Mouse (Mus musculus): ENCODE measurements around the gene Ndrg2.
"Not testable (repeated sequence)": the region's sequence is repeated elsewhere in the genome, so short reads cannot be mapped to it uniquely, and the experiment has no call there.

The Ndrg2 gene

GRCm38 (mm10) chr14:51913960-51914762, at the start of gene Ndrg2:
TSS of gene Ndrg2 (minus strand) at chr14:51914158.
- peak; percentile 91 to 93 for DNase-seq (ENCODE audit: low spot score in 2 of 2)

GRCm38 (mm10) chr14:51960316-51960715, 46.4 kb upstream of the Ndrg2 start:
- no peak for DNase-seq (ENCODE audit: low spot score in 2 of 2)

DNA sequence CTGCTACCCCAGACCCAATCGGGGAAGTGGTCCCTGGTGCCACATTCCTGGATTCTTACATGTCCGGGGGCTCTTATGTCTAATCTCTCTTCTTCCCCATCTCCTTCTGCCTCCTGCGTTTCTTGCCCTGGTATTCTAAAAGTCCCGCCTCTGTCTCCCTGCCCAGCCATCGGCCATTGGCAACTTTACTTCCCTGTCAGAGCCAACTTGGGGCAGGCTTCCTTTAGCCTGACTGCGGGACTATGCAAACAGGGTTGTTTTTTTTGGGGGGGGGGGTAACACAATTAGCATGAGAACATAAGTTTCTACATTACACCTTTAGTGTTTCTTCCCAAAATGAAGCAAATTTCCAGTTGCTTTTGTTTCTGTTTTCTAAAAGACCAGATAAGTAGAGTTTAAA, 29.4 kb upstream of the Ndrg2 start:
- no peak for DNase-seq (ENCODE audit: low spot score in 2 of 2)

DNA sequence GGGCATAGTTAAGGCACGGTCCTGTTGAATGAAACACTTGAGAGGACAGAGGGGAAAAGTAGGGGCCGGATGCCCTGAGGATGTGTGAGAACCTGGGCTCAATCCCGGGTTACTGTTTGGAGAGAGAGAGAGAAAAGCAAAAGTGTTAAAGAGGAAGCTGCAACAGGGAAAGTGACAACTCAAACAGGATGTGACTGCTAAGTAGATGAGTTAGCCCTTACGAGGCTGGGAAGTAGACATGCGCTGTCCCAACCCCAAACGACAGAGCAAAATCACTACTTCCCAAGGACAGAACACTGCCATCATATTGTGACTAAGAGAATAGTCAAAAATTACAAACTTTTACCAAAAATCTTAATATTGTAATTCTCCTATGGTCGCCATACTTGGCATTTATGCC, 28.3 kb upstream of the Ndrg2 start:
- no peak for DNase-seq (ENCODE audit: low spot score in 2 of 2)

GRCm38 (mm10) chr14:51941577-51941976, 27.6 kb upstream of the Ndrg2 start:
- no peak for DNase-seq (ENCODE audit: low spot score in 2 of 2)

DNA sequence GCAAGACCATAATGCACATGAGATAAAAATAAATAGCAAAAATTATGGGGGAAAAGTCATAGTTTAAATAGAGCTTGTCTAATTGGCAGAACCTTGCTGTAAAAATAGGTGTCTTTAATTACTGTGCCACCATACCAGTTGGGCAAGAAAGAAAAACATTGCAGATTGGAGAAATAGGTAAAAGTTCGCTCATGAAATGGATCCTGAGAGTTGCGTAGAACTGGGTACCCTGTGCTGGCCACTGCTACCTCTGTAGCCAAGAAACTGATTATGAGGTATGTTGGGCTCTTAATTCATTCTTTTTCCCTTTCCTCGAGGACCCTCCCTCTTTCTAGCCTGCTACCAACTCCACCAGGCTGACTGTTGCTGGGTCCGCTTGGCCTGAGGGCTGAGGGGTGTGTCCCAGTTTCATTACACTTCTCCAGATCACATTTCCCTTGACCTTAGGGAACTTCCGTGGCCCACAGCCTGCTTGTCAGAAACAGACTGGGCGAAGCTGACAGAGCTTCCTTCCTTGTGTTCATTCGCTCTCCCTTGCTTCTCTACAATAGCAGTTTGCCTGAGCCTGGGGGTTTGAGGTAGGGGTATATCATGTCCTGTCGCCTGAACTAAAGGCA, 27.1 kb upstream of the Ndrg2 start:
- peak; percentile 33 to 37 for DNase-seq (ENCODE audit: low spot score in 2 of 2)

DNA sequence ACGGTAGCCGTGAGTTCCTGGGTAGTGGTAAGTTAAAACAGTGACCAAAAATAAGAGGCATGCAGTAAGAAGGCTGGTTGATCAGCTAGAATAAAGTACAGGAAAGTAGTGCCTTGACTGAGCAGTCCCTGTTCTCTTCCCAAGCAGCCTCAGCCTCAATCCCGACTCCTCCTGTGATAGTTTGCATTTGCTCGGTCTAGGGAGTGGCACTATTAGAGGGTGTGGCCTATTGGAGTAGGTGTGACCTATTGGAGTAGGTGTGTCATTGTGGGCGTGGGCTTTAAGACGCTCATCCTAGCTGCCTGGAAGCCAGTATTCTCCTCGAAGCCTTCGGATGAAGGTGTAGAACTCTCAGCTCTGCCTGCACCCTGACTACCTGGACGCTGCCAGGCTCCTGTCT, 25.0 kb upstream of the Ndrg2 start:
- DNase-seq (ENCODE audit: low spot score in 2 of 2): no peak

- no peak for DNase-seq (ENCODE audit: low spot score in 2 of 2)
These were observed 18.4 kb upstream of the Ndrg2 start for GRCm38 (mm10) chr14:51932092-51933020.

DNA sequence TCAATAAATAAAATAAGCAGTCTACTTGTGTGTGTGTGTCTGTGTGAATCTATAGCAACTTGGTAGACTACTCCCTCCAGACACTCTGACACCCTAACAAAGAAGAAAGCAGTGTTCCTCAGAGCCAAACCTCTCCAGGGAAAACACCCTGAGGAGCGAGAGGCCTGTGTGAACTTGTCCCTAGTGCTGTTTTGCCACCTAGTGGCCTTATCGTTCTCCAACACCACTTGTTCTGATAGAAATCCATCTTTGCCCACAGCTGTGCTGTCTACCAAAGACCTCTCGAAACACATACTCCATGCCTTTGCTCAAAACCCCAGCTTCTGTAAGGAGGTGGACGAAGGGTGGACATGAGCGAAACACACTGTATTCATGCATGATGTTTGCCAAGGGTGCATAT, 16.9 kb upstream of the Ndrg2 start:
- DNase-seq (ENCODE audit: low spot score in 2 of 2): peak; percentile 63 to 82

GRCm38 (mm10) chr14:51929968-51930367, 16.0 kb upstream of the Ndrg2 start:
- DNase-seq (ENCODE audit: low spot score in 2 of 2): no peak

DNA sequence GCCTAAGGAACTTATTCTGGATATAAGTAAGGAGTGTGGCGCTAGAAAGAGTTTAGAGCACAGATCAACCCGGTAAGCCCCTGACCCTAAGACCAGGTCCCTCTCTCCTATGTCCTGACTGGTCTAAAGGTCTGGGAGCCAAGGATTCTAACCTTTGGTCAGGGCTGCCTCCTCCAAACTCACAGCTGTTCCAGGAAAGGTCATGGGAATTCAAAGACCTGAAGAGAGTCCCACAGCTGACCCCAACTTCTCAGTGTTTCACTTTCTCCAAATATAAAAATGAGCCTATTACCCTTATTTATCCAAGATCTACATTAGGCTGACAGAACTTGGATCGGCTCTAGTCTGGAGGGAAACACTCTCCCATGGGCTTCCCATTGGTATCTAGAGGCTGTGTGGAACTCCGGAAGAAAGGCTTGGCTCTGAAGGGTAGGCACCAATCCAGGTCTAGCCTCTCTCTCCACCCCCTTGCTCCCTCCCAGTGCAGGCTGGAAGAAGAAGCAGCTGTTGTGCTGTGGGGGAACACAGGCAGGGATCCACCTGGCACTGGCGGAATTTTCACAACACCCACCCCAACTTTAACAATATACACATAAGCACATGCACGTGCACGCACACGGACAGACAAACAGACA, 15.5 kb upstream of the Ndrg2 start:
- DNase-seq (ENCODE audit: low spot score in 2 of 2): peak; percentile 88 to 90

- not testable (repeated sequence) for DNase-seq (ENCODE audit: low spot score in 2 of 2)
These were observed 13.0 kb upstream of the Ndrg2 start for GRCm38 (mm10) chr14:51926930-51927329.

DNA sequence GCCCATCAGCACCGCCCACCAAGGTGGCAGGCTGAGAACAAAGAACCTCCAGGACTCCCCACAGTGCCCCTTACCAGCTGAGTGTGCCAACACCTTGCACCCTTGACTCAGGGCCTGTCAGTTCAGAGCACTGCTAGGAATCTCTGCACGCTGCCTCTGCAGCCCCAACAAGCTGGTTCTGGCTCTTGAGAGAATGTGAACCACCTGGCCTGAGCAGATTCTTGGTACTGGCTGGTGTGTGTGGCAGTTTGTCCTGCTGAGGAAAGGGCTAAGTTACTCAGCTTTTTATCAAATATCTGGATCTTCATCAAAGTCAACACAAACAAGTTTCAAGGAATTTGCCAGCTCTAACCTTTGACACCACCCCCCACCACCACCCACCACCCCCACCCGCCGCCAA, 9.5 kb upstream of the Ndrg2 start:
- DNase-seq (ENCODE audit: low spot score in 2 of 2): no peak

GRCm38 (mm10) chr14:51922910-51923309, 9.0 kb upstream of the Ndrg2 start:
- no peak for DNase-seq (ENCODE audit: low spot score in 2 of 2)

DNA sequence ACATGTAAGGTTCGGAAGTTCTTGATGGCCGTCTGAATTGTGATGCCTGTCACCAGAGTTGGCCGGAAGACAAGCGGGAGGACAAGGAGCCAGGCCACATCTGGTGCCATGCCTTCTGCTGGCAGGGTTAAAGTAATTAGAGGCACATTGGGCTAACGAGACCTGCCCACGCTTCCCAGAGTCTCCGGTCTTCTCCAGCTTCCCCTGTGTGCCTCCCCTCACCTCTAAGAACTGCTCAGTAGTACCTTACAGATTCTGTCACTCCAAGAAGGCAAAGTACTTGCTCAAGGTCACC, 8.6 kb upstream of the Ndrg2 start, which contains the start of gene Rnase13:
Gene Rnase13, minus strand, starts transcription at position 203 of the 295 bp plus-strand sequence.
- no peak for DNase-seq (ENCODE audit: low spot score in 2 of 2)

GRCm38 (mm10) chr14:51921759-51922570, 8.0 kb upstream of the Ndrg2 start:
- DNase-seq (ENCODE audit: low spot score in 2 of 2): peak; percentile 74 to 79

DNA sequence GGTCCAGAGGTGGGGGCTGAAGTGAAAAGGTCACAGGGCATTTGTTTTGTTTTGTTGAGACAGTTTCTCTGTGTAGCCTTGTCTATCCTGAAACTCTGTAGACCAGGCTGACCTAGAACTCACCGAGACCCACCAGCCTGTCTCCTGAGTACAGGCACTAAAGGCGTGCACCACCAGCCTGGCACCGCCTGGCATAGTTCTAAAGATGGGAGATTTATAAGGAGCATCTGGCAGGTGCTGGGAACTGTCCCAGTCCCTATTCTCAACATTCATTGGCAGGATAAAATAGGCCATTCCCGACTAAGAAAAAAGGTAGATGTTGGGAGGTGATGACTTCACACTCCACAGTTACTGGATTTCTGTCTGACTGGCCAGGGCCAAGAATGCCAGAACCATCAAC, 5.0 kb upstream of the Ndrg2 start:
- no peak for DNase-seq (ENCODE audit: low spot score in 2 of 2)

DNA sequence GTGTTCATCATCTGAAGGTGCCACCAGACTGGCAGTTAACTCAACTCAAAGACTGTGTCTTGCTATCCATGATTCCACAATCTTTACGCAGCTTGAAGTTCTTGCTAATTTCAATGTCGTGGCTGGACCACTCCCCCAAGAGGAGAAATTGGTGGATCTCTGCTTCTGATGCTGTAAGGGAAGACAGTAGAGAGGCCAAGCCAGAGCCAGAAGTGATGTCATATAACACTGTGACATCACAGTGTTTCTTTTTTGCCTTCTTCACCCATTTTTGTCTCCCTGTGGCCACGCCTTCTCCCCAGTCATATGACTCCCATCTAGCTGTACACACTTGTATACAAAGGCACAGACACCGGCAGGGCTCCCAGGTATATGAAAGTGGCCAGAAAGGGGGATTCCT, 4.2 kb upstream of the Ndrg2 start, which contains the start of gene Tppp2:
Gene Tppp2, plus strand, starts transcription at position 301 of the 400 bp plus-strand sequence.
- no peak for DNase-seq (ENCODE audit: low spot score in 2 of 2)

DNA sequence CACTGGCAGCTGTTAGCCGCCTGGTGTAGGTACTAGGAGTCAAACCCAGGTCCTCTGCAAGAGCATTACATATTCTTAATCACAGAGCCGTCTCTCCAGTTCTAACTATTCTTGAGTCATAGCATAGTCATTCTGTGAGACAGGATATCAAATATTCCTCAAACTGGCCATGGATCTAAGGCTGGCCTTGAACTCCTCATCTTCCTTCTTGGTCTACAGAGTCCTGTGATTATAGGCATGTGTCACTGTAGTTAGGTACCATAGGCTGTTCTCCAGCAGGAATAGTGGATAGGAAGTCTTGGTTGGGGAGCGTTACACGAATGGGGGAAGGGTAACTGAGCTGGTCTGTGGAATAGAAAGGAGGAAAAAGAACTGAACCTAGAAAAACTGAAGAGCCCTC, 2.6 kb upstream of the Ndrg2 start:
- no peak for DNase-seq (ENCODE audit: low spot score in 2 of 2)

DNA sequence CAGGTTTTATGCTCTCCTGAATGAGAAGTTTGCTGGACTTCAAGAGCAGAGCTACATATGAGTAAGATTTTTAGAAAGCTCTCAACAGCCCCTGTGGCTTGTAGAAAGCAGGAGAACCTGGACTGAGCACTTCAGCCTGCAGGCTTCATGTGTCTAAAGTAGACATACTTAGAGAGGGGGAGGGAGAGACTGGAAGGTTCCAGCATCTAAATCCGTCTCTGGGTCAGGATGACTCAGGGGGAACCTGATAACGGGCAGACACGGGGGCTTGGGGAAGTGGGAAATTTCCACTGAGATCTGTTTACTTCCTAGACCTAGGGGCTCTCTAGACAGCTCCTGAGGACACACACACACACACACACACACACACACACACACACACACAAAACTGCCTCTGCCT, 1.1 kb upstream of the Ndrg2 start:
- peak; percentile 59 to 63 for DNase-seq (ENCODE audit: low spot score in 2 of 2)

All from heart, adult 9 months (tissue).